Mouse (Mus musculus) gastrocnemius, adult 2 months (tissue): ENCODE measurements around the gene Tmbim4. TPM values are rescaled to one million over a fixed set of nuclear protein-coding genes. Genes with fewer than 3 reads are reported as not detected.

Experiments used
- DNase-seq: peaks from one replicate; pipeline ENCODE4 v3.0.0; 2022
- H3K27ac ChIP-seq: fragments of 200-600 bp; 2 replicates; pipeline ENCODE4 v1.8.1; 2022; ENCODE audit warnings: mild to moderate bottlenecking
- H3K4me3 ChIP-seq: fragments of 200-600 bp; 2 replicates; pipeline ENCODE4 v1.8.1; 2022; ENCODE audit warnings: mild to moderate bottlenecking, moderate library complexity
- CTCF ChIP-seq: fragments of 200-600 bp; IDR thresholded peaks from 2 replicates; pipeline ENCODE4 v1.8.1; 2022; ENCODE audit warnings: antibody characterized with exemption, mild to moderate bottlenecking, moderate library complexity
- intact Hi-C: fragments of 180-260 bp; cut with DNase I; formaldehyde crosslinking; loops from one replicate; pipeline ENCODE4 v1.15.1; 2025
- long read RNA-seq, 2 experiments: library from polyadenylated mRNA; stranded (forward); transcript quantifications; one replicate each; pipeline ENCODE4 v2.0.0; 2021
- total RNA-seq, 2 experiments: library from RNA; stranded (reverse); gene quantifications; 2 replicates each; pipeline ENCODE4 v1.2.3; 2021

The Tmbim4 gene
- 10 to 100 TPM; 71.5 to 77.2 TPM for total RNA-seq
- long read RNA-seq, experiment 1, transcript Tmbim4-201 (7 exons, 904 nt) = major isoform, 68 of 73 reads
- long read RNA-seq, experiment 1, partial matches to known transcripts = 0 of 73 reads
- long read RNA-seq, experiment 1, other reads (novel, unspliced or antisense) = 4 of 73 reads
- long read RNA-seq, experiment 2, transcript Tmbim4-201 (7 exons, 904 nt) = major isoform, 64 of 67 reads
- long read RNA-seq, experiment 2, partial matches to known transcripts = 0 of 67 reads
- long read RNA-seq, experiment 2, other reads (novel, unspliced or antisense) = 3 of 67 reads

DNA sequence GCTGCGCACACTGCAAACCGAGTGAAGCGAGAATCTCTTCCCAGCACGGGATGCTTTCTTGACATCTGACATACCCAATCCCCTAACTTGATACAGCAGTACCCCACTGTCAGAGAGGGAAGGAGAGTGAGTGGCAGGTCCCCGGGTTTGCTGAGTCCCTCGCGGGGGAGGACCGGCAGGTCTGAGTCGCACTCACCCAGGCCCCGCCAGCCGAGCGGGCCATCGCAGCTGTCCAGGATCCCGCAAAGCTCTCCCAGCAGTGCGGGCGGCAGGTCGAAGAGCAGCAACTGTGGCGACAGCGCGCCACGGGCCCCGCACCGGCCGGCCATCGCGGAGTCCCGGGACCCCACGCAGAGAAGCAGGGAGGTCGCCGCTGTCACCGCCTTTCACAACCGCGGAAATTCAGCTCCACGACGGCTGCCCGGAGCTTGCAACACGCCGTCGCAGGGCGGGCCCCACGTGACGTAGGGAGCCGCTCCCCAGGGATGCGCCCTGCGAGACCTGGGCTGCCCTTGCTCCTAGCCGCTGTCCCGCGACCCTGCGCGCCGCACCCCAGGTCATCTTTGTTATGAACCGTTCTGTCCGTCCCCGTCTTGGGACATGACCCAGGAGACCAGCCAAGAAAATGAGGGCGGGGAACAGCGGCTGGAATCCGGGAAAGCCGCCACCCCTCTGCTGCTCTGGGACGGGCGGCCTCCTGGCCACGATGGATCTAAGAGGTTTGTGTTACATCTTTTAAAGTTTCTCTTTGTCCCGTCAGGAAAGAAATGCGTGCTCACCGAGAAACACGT lies at the start of gene Tmbim4:
Gene Tmbim4 (plus strand): TSS at position 460 of the 791 bp plus-strand sequence.
- TF ChIP-seq CTCF = no peak
- intact Hi-C loops = no loop called here
- Histone ChIP-seq H3K4me3 (peak within 1 kb of the TSS; percentile 89), H3K27ac (peak within 1 kb of the TSS; percentile 92)
- peak; percentile 92 for DNase-seq

DNA sequence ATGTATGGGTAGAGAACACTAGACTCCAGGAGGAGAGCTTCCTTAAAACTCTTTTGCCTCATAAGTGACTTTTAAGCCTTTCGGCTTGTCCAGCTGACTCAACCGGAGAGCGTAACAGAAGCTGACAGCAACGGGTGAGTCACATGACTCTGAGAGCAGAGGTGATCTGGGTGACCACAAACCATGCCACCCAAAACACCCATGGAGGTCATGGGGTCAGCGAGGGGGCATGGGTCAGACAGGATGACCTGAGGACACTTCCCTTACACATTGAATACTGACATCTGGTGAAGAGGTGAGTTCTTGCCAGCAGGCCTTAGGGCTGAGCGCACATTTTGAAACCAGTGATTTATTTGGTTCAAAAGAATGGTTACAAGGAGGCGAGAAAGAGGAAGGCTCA lies 49.7 kb upstream of the Tmbim4 start:
- no peak for DNase-seq
- intact Hi-C loops = no loop called here
- H3K4me3 ChIP-seq = no peak overlapping the region
- no peak for TF ChIP-seq CTCF
- H3K27ac ChIP-seq = no peak overlapping the region

DNA sequence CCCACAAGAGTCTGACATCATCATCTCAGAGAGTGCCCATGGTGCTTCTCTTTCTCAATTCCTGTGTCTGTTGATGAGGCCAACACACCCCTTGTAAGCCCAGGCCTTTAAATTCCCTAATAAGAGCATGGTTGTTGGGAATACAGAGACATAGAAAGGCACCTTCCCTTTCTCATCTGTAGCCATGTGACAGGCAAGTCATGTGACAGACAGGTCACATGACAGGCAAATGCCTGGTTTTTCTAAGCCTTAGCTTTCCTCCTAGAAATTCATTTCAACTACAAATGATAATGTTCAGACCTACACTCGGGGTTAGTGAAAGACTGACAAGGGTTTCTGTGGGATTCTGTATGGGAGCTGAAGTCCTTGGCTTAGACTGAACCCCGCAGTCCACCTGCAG lies 47.5 kb upstream of the Tmbim4 start:
- no peak for TF ChIP-seq CTCF
- intact Hi-C loops = no loop called here
- no peak for DNase-seq
- Histone ChIP-seq H3K4me3 (no peak overlapping the region), H3K27ac (no peak overlapping the region)

DNA sequence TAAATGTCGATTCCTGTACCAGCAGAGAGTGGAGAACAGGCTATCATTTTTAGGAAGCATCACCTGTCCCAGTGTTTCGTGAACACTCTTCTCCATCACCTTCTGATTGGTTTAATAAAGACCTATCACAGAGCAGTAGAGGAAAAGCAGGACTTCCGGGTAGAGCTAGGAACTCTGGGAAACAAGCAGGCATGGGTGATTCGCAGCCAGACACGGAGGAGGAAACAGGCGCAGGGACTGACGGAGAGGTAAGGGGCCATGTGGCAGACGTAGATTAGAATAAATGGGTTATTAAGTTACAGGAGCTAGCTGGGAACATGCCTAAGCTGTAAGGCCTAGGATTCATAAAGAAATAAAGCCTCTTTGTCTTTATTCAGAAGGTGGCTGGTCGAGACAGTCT lies 40.9 kb upstream of the Tmbim4 start:
- intact Hi-C loops = no loop called here
- no peak for TF ChIP-seq CTCF
- Histone ChIP-seq H3K4me3 (no peak overlapping the region), H3K27ac (no peak overlapping the region)
- no peak for DNase-seq

DNA sequence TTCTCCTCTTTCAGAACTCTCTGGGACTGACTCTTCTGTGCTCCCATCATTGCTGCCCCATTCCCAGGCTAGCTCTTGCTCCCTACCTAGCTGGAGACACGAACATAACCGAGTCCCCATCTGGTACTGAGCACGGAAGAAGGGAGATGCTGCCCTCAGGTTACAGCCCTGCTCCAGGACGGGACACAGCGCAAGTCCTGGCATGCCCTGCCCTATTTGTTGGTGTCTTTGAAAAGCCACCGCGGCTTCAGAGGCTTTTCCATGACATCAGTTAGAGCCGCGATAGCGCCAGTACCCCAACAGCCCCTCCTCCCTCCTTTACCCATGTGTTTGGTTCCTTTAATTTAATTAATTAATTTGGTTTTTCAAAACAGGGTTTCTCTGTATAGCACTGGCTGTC lies 38.5 kb upstream of the Tmbim4 start:
- TF ChIP-seq CTCF = no peak
- H3K4me3 ChIP-seq = no peak overlapping the region
- intact Hi-C loops = no loop called here
- DNase-seq = no peak
- H3K27ac ChIP-seq = no peak overlapping the region

DNA sequence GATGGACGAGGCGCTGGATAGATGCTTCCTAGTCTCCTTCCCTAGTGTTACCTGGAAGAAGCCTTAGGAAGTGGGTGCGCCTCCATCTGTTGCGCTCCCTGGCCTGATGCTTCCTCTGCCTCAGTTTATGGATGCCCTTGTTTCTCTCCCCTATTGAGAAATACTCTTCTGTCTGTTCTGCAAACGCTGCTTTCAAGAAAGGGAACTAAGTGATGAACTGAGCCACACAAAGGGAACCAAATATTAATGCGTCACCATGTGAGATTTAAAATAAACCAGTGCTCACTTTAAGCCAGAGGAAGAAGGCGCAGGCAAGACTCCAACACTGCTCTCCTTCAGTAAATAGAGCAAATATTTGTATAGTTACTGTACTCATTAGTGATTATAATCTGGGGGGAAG lies 37.9 kb upstream of the Tmbim4 start:
- no peak for DNase-seq
- H3K27ac ChIP-seq = no peak overlapping the region
- no peak for TF ChIP-seq CTCF
- intact Hi-C loops = no loop called here
- no peak overlapping the region for H3K4me3 ChIP-seq

DNA sequence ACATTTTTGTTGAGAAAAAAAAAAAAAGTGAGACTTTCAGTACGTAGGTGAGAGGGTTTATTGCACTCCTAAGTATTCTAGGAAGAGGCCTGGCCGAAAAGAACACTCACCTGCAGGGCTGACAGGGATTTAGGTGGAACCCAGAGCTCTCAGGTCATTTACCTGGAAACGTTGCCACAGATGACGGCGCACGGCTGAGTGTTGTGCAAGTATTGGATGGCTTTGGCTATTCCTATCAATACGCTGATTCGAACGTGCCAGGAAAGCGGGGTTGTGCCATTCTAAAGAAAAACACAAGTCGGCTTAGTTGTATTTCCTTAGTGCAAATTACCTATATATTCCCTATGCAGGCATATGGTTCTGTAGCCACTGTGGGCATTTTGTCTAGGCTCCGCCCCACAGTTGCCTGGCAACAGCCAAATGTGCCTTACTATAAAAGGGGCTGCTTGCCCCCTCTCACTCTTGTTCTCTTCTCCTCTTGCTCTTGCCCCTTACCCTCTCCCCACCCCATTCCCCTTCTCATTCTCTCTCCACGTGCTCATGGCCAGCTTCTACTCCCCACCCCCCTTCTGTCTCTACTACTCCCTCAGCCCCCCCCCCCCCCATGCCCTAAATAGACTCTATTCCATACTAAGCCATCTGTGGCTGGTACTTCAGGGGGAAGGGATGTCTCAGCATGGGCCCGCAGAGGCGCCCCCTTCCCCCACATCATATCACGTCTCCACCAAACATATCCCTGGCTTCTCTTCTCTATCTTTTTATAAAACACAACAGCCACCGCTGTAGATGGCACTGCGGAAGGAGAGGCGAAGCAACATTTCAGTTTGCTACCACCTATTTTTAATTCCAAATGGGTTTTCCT lies 36.2 kb upstream of the Tmbim4 start:
- intact Hi-C loops = no loop called here
- no peak overlapping the region for H3K4me3 ChIP-seq
- TF ChIP-seq CTCF = no peak
- no peak for DNase-seq
- H3K27ac ChIP-seq = no peak overlapping the region

DNA sequence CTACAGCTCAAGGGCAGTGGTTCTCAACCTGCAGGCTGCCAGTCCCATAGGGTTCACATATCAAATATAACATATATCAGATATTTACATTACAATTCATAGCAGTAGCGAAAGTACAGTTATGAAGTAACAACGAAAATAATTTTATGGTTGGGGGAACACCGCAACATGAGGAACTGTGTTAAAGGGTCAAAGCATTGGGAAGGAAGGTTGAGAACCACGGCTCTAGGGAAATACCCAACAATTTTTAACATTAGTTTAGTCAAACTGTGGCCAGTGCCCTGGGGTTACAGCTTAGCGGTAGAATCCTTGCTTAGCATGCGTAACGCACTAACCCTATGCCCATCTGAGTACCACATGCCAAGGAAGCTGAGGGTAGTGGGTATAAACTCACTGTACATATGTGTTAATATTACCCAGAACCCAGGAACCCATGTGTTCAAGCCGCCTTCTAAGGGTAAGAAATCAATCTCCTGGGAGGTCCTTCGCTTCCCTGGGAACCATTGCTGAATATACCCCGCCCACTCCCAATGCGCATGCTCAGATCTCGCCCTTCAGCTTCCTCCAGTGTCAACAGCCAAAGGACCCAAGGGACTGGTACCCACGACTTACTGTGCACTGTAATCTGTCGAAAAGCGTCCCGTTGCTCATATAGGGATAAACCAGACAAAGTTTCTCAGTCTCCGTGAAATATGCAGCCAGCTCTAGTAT lies 35.4 kb upstream of the Tmbim4 start:
- H3K4me3 ChIP-seq = no peak overlapping the region
- TF ChIP-seq CTCF = no peak
- no peak overlapping the region for H3K27ac ChIP-seq
- intact Hi-C loops = no loop called here
- DNase-seq = no peak

DNA sequence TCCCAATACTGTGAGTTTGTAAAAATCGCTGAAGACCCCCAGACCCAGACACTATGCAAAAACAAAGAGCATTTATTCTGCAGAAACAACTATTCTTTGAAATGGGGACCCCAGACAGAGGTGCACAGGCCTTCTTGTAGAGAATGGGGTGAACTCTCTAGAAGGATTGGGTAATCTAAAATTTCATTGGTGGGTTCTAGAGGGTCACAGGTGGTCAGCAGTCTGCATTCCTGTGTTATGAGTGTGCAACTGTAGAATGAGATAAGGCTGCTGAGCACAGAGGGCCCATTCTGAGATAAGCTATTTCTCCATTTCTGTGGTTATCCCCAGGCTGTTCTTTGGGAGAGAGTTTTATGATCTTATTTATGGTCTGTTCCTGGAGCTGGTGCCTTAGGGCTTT lies 33.3 kb upstream of the Tmbim4 start:
- no peak for DNase-seq
- H3K4me3 ChIP-seq = no peak overlapping the region
- intact Hi-C loops = no loop called here
- no peak for TF ChIP-seq CTCF
- no peak overlapping the region for H3K27ac ChIP-seq

DNA sequence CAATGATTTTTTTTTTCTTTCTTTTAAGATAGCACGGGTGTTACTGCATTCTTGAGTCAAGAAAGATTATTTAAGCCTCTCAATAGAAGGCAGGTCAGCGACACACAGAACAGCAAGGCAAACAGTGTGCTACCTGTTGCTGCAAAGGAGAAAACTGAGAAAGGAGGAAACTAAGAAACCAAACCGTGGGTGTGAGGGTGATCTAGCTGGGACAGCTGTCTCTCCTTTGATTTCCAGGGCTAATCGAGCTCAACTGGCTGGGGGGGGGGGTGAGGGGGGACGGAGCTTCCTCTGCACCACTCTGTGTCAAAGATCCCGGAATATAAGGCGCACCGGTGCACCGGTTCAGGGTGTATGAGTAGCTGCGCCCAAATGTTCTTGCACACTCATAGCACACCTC lies 32.3 kb upstream of the Tmbim4 start:
- Histone ChIP-seq H3K4me3 (no peak overlapping the region), H3K27ac (no peak overlapping the region)
- intact Hi-C loops = no loop called here
- no peak for TF ChIP-seq CTCF
- no peak for DNase-seq

DNA sequence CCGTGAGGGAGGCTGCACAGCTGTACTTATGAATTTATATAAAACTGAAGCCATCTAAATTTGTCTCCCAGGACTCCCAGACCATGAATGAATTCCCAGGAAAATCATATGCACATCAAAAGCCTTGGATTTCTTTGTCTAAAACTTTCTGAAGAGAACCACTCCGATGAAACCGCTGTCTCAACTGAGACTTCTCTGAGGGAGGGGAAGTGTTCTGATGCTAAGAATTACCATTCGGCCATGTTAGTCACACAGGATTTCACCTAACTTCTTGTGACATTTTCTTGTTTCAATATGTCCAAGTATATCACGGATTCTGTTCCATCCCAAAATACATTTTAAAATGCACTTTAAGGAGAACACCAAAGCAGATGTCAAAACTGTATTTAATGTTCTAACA lies 31.5 kb upstream of the Tmbim4 start:
- H3K4me3 ChIP-seq = no peak overlapping the region
- no peak for DNase-seq
- TF ChIP-seq CTCF = no peak
- intact Hi-C loops = no loop called here
- no peak overlapping the region for H3K27ac ChIP-seq

DNA sequence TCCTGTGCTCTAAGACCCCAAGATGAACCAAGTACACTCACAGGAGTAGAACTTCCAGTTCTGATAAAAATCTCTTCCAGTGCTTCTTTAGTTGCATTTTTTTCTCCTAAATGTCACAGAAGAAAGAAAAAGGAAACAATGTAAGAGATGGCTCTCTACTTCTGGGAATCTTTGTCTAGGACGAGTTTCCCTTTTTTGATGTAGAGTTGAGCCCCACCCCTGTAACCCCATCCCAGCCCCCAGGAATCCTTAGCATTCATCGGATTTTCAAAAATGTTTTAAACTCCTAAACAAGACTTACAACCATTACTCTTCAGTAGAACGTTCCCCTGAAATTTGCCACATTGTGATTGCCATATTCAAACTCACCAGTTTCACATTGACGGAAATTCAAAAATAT lies 31.1 kb upstream of the Tmbim4 start:
- no peak for DNase-seq
- no peak for TF ChIP-seq CTCF
- intact Hi-C loops = no loop called here
- no peak overlapping the region for H3K4me3 ChIP-seq
- no peak overlapping the region for H3K27ac ChIP-seq
